Mouse (Mus musculus) subcutaneous adipose tissue, adult 2 months (tissue): ENCODE measurements around the gene Arhgef6. TPM values are rescaled to one million over a fixed set of nuclear protein-coding genes. Genes with fewer than 3 reads are reported as not detected.

ENCODE experiments used
- polyA plus RNA-seq: library from polyadenylated mRNA; depleted of rRNA; stranded (reverse); fragments of >200 nt; gene quantifications from 2 replicates; pipeline ENCODE4 v1.2.3, GENCODE M21; 2012; ENCODE audit warnings: low replicate concordance; rRNA removed

Gene Arhgef6
- polyA plus RNA-seq, result 21.1 and 26.7 TPM in 2 replicates

GRCm38 (mm10) chrX:57338371-57339211 lies at the start of gene Arhgef6:
TSS of gene Arhgef6 (minus strand) at chrX:57338729.

GRCm38 (mm10) chrX:57211876-57212275 lies 126.7 kb downstream of the Arhgef6 start, which contains the start of gene Cd40lg:
TSS of gene Cd40lg (plus strand) at chrX:57212143.

Other genes starting within 250 kb of the Arhgef6 start
- 0.09 and 0.19 TPM in 2 replicates for gene Cd40lg, start 126.6 kb downstream of the Arhgef6 start, polyA plus RNA-seq
- gene Rbmx, start 54.3 kb upstream of the Arhgef6 start, polyA plus RNA-seq, result 13.8 and 22.6 TPM in 2 replicates
- not detected in 2 replicates for gene Gm364, start 70.4 kb upstream of the Arhgef6 start, polyA plus RNA-seq
- gene Gpr101, start 165.0 kb upstream of the Arhgef6 start, polyA plus RNA-seq, result not detected in 2 replicates